Mouse (Mus musculus): ENCODE measurements around the gene Gm7029. TPM values are rescaled to one million over a fixed set of nuclear protein-coding genes. Genes with fewer than 3 reads are reported as not detected.

Gm7029 gene
- polyA plus RNA-seq, 2 experiments = not detected

DNA sequence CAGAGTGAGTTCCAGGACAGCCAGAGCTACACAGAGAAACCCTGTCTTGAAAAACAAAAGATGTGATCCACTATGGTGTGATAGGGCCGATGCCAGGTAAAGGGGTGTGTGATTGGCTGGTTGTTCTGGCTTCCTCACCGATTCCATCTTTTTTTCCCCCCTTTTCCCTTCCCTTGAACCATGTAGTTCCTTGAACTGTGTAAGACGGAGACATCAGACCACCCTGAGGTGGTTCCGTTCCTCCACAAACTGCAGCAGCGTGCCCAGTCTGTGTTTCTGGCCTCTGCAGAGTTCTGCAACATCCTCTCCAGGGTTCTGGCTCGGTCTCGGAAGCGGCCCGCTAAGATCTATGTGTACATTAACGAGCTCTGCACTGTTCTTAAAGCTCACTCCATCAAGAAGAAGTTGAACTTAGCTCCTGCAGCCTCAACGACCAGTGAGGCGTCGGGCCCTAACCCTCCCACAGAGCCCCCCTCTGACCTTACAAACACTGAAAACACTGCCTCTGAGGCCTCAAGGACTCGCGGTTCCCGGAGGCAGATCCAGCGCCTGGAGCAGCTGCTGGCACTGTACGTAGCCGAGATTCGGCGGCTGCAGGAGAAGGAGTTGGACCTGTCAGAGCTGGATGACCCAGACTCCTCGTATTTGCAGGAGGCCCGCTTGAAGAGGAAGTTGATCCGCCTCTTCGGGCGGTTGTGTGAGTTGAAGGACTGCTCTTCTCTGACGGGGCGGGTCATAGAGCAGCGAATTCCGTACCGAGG is 37.6 kb downstream of the Gm7029 start:
- no peaks in the 10 kb centered on the region for H3K27me3 ChIP-seq (ENCODE audit: control insufficient read depth, insufficient read depth, low read length)
- DNase-seq (ENCODE audit: low read depth in 3 of 3, low spot score in 3 of 3) (no peak), ATAC-seq (ENCODE audit: insufficient read depth) (no peak)
- no peaks in the 10 kb centered on the region for H3K9me3 ChIP-seq (ENCODE audit: control insufficient read depth, low read length)
- H3K36me3 ChIP-seq (replicated peaks; ENCODE audit: control insufficient read depth, insufficient read depth, low read depth) = peaks cover 27% of the 10 kb centered on the region
- H3K4me2 ChIP-seq (ENCODE audit: low read depth) = no peak overlapping the region
- TF ChIP-seq CTCF (IDR thresholded peaks at IDR 0.05; ENCODE audit: low read depth) = no peak
- TF ChIP-seq EP300 (IDR thresholded peaks at IDR 0.05; ENCODE audit: low read depth) = no peak
- H3K9ac ChIP-seq (replicated peaks) = no peak overlapping the region
- H3K4me3 ChIP-seq (ENCODE audit: insufficient read depth in 1 of 2, low read depth in 2 of 2, low read length in 2 of 2) = no peak overlapping the region
- 88% methylated on average over 31 of the region's 31 CpGs for WGBS (ENCODE audit: insufficient replicate concordance)
- H3K4me1 ChIP-seq (replicated peaks; ENCODE audit: control insufficient read depth in 2 of 2, insufficient read depth in 2 of 2, low read length in 1 of 2) = peaks cover 11 to 18% of the 10 kb centered on the region in 2 experiments
- H3K27ac ChIP-seq = no peak overlapping the region

DNA sequence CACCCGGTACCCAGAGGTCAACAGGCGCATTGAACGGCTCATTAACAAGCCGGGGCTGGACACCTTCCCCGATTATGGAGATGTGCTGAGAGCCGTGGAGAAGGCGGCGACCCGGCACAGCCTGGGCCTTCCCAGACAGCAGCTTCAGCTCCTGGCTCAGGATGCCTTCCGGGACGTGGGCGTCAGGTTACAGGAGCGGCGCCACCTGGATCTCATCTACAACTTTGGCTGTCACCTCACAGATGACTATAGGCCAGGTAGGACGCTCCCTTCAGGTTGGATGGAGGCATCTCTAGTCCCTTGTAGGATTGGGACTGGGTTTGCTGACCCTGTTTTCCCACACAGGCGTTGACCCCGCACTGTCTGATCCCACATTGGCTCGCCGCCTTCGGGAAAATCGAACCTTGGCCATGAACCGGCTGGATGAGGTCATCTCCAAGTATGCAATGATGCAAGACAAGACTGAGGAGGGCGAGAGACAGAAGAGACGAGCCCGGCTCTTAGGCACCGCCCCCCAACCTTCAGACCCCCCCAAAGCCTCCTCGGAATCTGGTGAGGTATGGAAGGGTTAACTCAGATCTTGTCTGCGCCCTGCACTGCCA is 38.3 kb downstream of the Gm7029 start:
- no peak for ATAC-seq (ENCODE audit: insufficient read depth)
- Histone ChIP-seq H3K27me3 (ENCODE audit: control insufficient read depth, insufficient read depth, low read length) (no peaks in the 10 kb centered on the region), H3K9ac (replicated peaks) (no peak overlapping the region), H3K4me1 (replicated peaks; ENCODE audit: control insufficient read depth in 2 of 2, insufficient read depth in 2 of 2, low read length in 1 of 2) (peaks cover 11 to 18% of the 10 kb centered on the region in 2 experiments), H3K36me3 (replicated peaks; ENCODE audit: control insufficient read depth, insufficient read depth, low read depth) (peaks cover 28% of the 10 kb centered on the region), H3K4me2 (ENCODE audit: low read depth) (no peak overlapping the region), H3K27ac (no peak overlapping the region), H3K9me3 (ENCODE audit: control insufficient read depth, low read length) (no peaks in the 10 kb centered on the region), H3K4me3 (ENCODE audit: insufficient read depth in 1 of 2, low read depth in 2 of 2, low read length in 2 of 2) (no peak overlapping the region)
- 88% methylated on average over 28 of the region's 28 CpGs for WGBS (ENCODE audit: insufficient replicate concordance)
- TF ChIP-seq CTCF (IDR thresholded peaks at IDR 0.05; ENCODE audit: low read depth) (no peak), EP300 (IDR thresholded peaks at IDR 0.05; ENCODE audit: low read depth) (no peak)
- no peak for DNase-seq (ENCODE audit: low read depth in 3 of 3, low spot score in 3 of 3)

DNA sequence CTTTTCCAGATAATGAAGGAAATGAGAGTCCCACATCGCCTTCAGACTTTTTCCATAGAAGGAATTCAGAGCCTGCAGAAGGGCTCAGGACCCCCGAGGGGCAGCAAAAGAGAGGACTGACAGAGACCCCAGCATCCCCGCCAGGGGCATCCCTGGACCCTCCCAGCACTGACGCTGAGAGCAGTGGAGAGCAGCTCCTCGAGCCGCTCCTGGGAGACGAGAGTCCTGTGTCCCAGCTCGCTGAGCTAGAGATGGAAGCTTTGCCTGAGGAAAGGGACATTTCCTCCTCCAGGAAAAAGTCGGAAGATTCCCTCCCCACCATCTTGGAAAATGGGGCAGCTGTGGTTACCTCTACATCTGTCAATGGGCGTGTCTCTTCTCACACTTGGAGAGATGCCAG is 39.6 kb downstream of the Gm7029 start:
- no peak overlapping the region for H3K27ac ChIP-seq
- peaks cover 8 to 11% of the 10 kb centered on the region in 2 experiments for H3K4me1 ChIP-seq (replicated peaks; ENCODE audit: control insufficient read depth in 2 of 2, insufficient read depth in 2 of 2, low read length in 1 of 2)
- H3K4me3 ChIP-seq (ENCODE audit: insufficient read depth in 1 of 2, low read depth in 2 of 2, low read length in 2 of 2) = no peak overlapping the region
- ATAC-seq (ENCODE audit: insufficient read depth) = no peak
- no peak overlapping the region for H3K9ac ChIP-seq (replicated peaks)
- DNase-seq (ENCODE audit: low read depth in 3 of 3, low spot score in 3 of 3) = no peak
- TF ChIP-seq CTCF (IDR thresholded peaks at IDR 0.05; ENCODE audit: low read depth) (no peak), EP300 (IDR thresholded peaks at IDR 0.05; ENCODE audit: low read depth) (no peak)
- H3K4me2 ChIP-seq (ENCODE audit: low read depth) = no peak overlapping the region
- 79% methylated on average over 10 of the region's 10 CpGs for WGBS (ENCODE audit: insufficient replicate concordance)
- peaks cover 5% of the 10 kb centered on the region for H3K9me3 ChIP-seq (ENCODE audit: control insufficient read depth, low read length)
- H3K36me3 ChIP-seq (replicated peaks; ENCODE audit: control insufficient read depth, insufficient read depth, low read depth) = peaks cover 34% of the 10 kb centered on the region
- no peaks in the 10 kb centered on the region for H3K27me3 ChIP-seq (ENCODE audit: control insufficient read depth, insufficient read depth, low read length)

DNA sequence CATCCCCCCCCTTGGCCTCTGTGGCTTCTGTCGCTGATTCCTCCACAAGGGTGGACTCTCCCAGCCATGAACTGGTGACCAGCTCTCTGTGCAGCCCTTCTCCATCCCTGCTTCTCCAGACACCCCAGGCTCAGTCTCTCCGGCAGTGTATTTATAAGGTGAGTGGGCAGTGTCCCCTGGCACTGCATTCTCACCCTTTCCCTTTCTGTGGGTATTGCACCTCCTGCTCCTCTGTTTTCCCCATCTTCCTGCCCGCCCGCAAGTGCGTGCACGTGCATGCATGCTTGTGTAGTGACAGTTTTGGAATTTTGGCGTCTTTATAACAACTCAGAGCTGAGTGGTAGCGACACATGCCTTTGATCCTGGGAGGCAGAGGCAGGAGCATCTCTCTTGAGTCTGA is 40.3 kb downstream of the Gm7029 start:
- Histone ChIP-seq H3K27me3 (ENCODE audit: control insufficient read depth, insufficient read depth, low read length) (no peaks in the 10 kb centered on the region), H3K4me2 (ENCODE audit: low read depth) (no peak overlapping the region), H3K27ac (no peak overlapping the region), H3K36me3 (replicated peaks; ENCODE audit: control insufficient read depth, insufficient read depth, low read depth) (peaks cover 34% of the 10 kb centered on the region), H3K4me1 (replicated peaks; ENCODE audit: control insufficient read depth in 2 of 2, insufficient read depth in 2 of 2, low read length in 1 of 2) (peaks cover 13% of the 10 kb centered on the region in 2 experiments), H3K4me3 (ENCODE audit: insufficient read depth in 1 of 2, low read depth in 2 of 2, low read length in 2 of 2) (no peak overlapping the region), H3K9me3 (ENCODE audit: control insufficient read depth, low read length) (peaks cover 5% of the 10 kb centered on the region), H3K9ac (replicated peaks) (no peak overlapping the region)
- TF ChIP-seq EP300 (IDR thresholded peaks at IDR 0.05; ENCODE audit: low read depth) (no peak), CTCF (IDR thresholded peaks at IDR 0.05; ENCODE audit: low read depth) (no peak)
- DNase-seq (ENCODE audit: low read depth in 3 of 3, low spot score in 3 of 3) (no peak), ATAC-seq (ENCODE audit: insufficient read depth) (no peak)
- WGBS (ENCODE audit: insufficient replicate concordance) = 89% methylated on average over 8 of the region's 8 CpGs

DNA sequence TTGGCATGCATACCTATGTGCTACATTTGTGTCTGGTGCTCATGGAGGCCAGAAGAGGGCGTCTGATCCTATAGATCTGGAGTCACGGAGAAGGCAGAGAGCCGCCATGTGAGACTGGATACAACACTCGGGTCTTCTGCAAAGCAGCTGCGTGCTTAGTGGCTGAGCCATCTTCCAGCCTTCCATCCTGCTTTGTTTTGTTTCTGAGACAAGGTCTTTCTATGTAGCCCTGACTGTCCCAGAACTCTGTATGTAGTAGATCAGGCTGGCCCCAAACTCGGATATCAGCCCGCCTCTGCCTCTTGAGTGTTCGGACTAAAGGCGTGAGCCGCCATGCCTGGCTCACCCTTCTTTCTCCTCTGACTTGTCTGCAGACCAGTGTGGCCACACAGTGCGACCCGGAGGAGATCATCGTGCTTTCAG is 41.3 kb downstream of the Gm7029 start:
- Histone ChIP-seq H3K4me1 (replicated peaks; ENCODE audit: control insufficient read depth in 2 of 2, insufficient read depth in 2 of 2, low read length in 1 of 2) (peaks cover 15 to 16% of the 10 kb centered on the region in 2 experiments), H3K4me3 (ENCODE audit: insufficient read depth in 1 of 2, low read depth in 2 of 2, low read length in 2 of 2) (peak overlapping the region; percentile 1 to 71; a peak in 3 of 4 replicates), H3K36me3 (replicated peaks; ENCODE audit: control insufficient read depth, insufficient read depth, low read depth) (peaks cover 34% of the 10 kb centered on the region), H3K27ac (peak overlapping the region; percentile 71), H3K9ac (replicated peaks) (no peak overlapping the region; the same call in 1 of the 2 replicates), H3K9me3 (ENCODE audit: control insufficient read depth, low read length) (peaks cover 5% of the 10 kb centered on the region), H3K27me3 (ENCODE audit: control insufficient read depth, insufficient read depth, low read length) (no peaks in the 10 kb centered on the region), H3K4me2 (ENCODE audit: low read depth) (peak overlapping the region; percentile 75)
- ATAC-seq (ENCODE audit: insufficient read depth) (no peak), DNase-seq (ENCODE audit: low read depth in 3 of 3, low spot score in 3 of 3) (no peak)
- 65% methylated on average over 13 of the region's 13 CpGs for WGBS (ENCODE audit: insufficient replicate concordance)
- peak; percentile 65 for TF ChIP-seq CTCF (IDR thresholded peaks at IDR 0.05; ENCODE audit: low read depth)
- TF ChIP-seq EP300 (IDR thresholded peaks at IDR 0.05; ENCODE audit: low read depth) = no peak

All from liver, embryonic 14.5 days (tissue).